Mouse (Mus musculus) gastrocnemius, adult 8-10 months (tissue): Measurements from ENCODE around the gene Fbxw10. TPM values are rescaled to one million over a fixed set of nuclear protein-coding genes. Genes with fewer than 3 reads are reported as not detected.

Source experiments
- DNase-seq, 2 experiments: peaks; one replicate each; pipeline ENCODE4 v3.0.0; 2022; ENCODE audit warnings: low spot score in 2 of 2
- total RNA-seq, 4 experiments: library from RNA; stranded (reverse); gene quantifications; 2 replicates each; pipeline ENCODE4 v1.2.4; 2022

Fbxw10 gene
- under 1 TPM in 3 of 4 experiments, not detected in 1; 0.11 to 0.65 (median 0.19) TPM for total RNA-seq

DNA sequence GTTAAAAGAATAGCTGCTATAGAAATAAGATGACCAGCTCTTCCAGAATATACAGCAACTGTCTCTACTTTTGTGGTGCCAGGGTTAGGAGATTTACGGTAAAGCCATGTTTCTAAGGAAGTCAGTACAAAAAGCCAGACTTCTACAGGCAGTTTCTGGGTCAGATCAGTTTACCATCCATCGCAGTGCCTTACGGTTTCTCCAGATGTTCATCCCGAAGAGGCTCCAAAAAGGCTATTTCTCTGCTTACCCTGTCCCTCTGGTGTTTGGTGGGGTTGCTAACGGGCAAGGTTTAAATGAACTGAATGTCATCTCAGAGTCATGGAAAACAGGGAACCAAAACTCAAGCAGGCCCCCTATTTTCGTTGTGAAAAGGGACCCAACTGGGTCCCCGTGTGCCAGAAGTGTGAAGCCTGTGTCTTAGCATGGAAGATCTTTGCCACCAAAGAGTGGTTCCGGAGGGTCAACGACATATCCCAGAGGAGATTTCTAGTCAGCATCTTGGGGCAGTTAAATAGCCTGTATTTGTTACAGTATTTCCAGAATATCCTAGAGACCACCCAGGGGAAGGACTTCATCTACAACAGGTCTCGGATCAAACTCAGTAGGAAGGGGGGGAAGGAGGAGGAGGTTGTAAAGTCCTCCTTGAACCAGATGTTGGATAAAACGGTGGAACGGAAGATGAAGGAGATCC, at the start of gene Fbxw10:
Gene Fbxw10 (plus strand): TSS at position 109 of the 694 bp plus-strand sequence.
- no peak for DNase-seq

DNA sequence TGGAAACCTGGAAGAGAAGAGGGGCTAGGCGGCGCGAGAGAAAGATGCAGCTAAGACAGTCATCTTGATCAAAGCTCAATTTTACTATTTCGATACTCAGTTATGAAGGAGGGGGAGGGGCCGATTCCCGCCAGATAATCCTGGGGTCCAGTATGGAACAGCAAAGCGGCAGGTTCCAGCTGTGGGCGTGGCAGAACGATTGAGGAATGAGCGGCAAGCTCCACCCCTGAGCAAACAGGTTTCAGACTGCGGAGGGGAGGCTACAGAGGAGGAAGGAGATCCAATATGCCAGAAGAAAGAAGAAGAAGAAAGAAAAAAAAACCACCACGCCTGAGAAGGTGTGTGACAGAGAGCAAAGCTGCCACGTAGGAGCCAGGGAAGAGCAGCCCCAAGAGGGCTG, 42.8 kb upstream of the Fbxw10 start:
- no peak for DNase-seq

DNA sequence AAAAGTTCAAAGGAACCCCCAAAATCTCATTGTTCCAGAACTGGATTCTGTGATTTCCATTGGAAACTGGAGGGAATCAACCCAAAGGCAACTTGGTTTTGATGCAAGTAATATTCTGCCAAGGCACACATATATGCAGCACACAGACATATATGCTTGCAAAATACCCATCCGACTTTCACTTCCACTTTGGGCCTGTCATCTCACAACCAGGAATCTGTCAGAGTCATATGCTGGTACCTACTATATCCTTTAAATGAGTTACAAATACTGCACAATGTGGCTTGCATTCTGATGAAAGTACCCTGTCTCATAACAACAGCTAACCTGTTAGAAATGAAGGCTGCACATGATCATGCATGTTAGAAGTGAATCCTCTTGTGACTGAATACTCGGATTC, 38.9 kb upstream of the Fbxw10 start:
- DNase-seq: no peak

DNA sequence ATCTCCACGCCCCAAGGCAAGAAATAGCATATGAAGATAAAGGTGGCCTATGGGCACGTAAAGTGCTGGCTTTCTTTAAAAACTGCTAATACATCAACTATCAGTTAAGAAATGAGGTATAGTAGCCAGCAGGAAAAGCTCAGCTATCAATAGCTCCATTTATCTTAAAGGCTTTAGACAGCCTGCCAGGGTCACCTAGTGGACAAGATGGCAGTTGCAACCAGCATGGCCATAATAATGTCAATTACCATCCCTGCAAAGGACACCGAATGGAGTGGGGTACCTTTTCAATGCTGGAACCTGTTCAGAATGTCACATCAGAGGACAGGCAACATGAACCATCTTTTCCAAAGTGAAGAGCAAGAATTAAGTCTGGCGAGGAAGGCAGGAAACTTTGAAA, 37.7 kb upstream of the Fbxw10 start:
- DNase-seq: no peak

DNA sequence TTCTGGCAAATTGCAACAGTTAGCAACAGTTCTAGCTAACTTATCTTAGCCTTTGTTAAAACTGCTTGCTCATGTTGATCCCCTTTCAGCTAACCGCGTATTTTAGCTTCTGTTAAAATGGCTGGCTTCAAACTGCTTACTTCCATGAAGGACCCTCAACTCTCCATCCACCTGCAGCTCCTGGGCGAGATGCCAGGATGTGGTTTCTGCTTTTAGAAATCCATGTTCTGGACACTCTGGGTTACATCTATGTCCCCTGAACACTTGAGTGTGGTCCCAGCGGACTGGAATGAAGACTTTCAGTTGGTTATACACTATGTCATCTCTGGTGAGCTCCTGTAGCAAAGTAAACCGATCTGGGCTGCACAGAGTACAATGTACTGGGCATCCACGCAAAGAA, 34.6 kb upstream of the Fbxw10 start:
- DNase-seq: no peak

DNA sequence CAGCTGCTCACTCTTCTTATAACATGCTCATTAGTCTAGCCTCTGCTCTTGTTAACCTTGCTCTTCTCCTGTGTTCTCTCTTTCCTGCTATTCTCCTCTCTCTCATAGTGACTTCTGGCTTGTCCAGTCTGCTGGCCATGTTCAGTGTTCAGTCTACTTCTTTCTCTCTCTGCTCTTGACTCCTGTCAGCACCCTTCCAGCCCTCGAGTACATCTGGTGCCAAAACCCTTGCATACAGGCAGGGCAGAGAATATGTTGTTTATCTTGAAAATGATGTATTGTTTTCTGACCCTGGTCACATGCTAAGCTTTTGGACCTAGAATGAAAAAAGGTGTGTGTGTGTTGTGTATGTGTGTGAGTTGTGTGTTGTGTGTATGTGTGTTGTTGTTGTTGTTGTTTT, 33.4 kb upstream of the Fbxw10 start:
- DNase-seq: no peak

DNA sequence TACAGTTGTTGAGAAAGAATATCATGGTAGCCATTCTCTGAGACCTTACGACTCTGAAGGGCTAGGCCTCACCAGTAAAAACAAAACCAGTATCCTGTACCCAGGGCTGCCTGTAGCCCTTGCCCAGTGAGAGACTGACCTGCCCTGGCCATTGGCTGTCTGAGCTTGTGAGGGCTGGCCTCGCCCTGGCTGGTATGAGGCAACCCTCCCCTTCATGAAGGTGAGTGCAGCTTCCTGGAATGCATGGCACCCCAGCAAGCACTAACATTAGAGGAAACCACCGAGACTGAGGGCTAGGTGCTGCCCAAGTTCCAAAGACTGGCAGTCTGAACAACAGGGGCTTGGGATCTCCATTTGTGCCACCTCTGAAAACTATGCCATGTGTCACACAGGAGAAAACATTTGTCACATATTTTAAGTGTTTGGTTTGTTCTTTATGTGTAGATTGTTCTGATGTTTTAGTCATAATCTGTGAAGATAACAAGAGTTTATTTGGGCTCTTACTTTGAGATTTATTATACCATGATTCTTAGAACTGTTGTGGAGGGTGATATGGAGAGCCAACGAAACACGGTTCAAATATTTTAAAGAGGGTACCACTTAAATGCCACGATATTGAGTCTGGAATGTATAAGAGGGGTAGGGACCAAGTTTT, 32.8 kb upstream of the Fbxw10 start:
- no peak for DNase-seq

- no peak for DNase-seq
These were observed 32.2 kb upstream of the Fbxw10 start for GRCm38 (mm10) chr11:62814625-62815024.

GRCm38 (mm10) chr11:62815438-62815837, 31.4 kb upstream of the Fbxw10 start:
- DNase-seq: no peak

DNA sequence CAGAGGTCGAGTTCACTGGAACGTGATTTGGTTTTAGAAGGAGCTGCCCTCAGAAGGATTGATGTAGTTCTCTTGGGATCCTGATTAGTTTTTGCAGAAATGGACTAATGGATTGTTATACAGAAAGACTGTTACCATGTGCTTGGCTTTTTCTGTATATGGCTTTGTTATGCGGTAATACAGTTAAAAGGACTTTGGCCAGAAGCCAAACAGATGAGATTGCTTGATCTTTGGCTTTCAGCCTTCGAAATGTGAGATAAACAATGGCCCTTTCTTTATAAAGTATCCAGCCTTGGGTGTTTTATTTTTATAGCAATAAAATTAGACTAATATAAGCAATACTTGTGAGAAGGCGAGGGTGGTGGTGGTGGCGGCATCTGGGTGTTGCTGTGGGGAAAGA, 30.3 kb upstream of the Fbxw10 start:
- no peak for DNase-seq

GRCm38 (mm10) chr11:62819059-62819686, 27.7 kb upstream of the Fbxw10 start:
- DNase-seq: no peak

DNA sequence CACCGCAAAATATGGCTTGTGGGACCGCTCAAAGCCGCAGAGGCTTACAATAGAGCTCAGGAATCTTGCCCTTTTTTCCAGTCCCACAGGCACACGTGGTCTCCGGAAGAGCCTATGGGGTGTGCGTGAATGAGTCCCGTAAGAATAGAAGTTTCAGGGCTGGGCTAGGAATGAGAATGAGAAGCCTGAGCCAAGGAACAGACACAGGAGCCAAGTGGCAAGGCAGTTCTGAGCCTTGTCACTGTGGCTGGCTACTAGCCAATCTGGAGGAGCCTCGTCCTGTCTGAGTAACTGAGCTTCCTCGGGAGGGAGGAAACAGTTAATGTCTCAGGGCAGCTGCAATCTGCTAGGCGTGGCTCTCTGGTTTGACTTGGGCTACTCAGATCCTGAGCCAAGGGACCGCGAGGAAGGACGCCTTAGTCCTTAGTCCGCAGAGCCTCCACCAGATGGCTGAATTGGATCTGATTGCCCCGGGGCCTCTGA, 26.8 kb upstream of the Fbxw10 start, which contains the start of gene Trim16:
Gene Trim16 (plus strand): TSS at position 173 of the 483 bp plus-strand sequence.
- peak; percentile 83 to 88 for DNase-seq

GRCm38 (mm10) chr11:62820661-62821437, 26.0 kb upstream of the Fbxw10 start:
- DNase-seq: peak in 1 of 2 experiments; percentile 22

DNA sequence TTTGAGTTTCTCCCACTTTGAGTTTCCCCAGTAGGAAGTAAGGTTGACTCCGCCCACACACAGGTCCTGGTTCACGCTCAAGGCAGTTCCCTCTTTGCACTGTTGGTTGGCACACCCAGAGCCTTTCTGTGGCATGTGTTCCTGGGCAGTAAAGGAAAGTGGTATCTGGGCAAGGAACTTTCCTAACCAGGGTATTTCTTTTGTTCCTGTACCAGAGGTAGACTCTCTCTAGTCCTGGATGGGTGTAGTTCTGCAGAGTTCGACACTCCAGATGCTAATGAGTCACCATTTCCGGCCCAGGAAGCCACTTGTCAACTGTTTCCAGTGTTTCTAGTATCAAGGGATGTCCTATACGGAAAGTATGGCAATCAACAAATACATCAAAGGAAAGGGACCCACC, 25.0 kb upstream of the Fbxw10 start:
- no peak for DNase-seq

GRCm38 (mm10) chr11:62824211-62824610, 22.7 kb upstream of the Fbxw10 start:
- DNase-seq: no peak

GRCm38 (mm10) chr11:62825222-62826105, 21.4 kb upstream of the Fbxw10 start:
- no peak for DNase-seq

GRCm38 (mm10) chr11:62826106-62826733, 20.6 kb upstream of the Fbxw10 start:
- DNase-seq: no peak

- DNase-seq: no peak
These were observed 19.7 kb upstream of the Fbxw10 start for GRCm38 (mm10) chr11:62827135-62827534.

GRCm38 (mm10) chr11:62827911-62828310, 19.0 kb upstream of the Fbxw10 start:
- DNase-seq: peak; percentile 37 to 54

DNA sequence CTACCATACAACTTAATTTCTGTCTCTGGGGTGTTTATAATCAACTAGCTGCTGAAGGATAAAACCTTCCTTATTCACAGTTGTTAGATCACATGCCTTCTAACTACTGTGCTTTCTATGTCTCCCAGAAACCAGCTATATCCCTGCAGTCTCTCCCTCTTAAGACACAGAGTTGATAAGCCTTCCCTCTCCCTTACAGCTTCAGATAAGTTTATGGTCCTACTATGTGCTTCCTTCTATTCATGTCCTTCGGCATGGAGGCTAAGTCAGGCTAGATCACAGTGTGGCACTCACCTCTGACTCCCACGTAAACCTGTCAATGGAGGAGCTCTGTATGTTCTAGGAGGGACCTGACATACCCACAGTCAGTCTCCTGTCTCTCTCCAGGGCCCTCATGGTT, 16.5 kb upstream of the Fbxw10 start:
- no peak for DNase-seq
